Mouse (Mus musculus) liver, adult (tissue): ENCODE results near the gene Gm5447.

Experiments
- GATA4 ChIP-seq: IDR thresholded peaks from 2 replicates; pipeline ENCODE4 v1.6.1; 2014; ENCODE audit warnings: mild to moderate bottlenecking, low read length; ENCODE audit not compliant: insufficient replicate concordance

Gm5447 gene

GRCm38 (mm10) chr13:30973501-30974246, at the start of gene Gm5447, which contains the start of gene Exoc2:
Gene Gm5447, plus strand, starts transcription at chr13:30974204.
Gene Exoc2, minus strand, starts transcription at chr13:30974093.
- TF ChIP-seq GATA4 = no peak; the same call in 1 of the 2 replicates

GRCm38 (mm10) chr13:30924269-30924668, 49.7 kb upstream of the Gm5447 start:
- no peak for TF ChIP-seq GATA4

GRCm38 (mm10) chr13:30929119-30929518, 44.9 kb upstream of the Gm5447 start:
- TF ChIP-seq GATA4 = no peak

- no peak for TF ChIP-seq GATA4
Observed at GRCm38 (mm10) chr13:30931613-30932012, 42.4 kb upstream of the Gm5447 start.

- TF ChIP-seq GATA4 = no peak
Observed at GRCm38 (mm10) chr13:30932972-30933371, 41.0 kb upstream of the Gm5447 start.

GRCm38 (mm10) chr13:30945788-30946187, 28.2 kb upstream of the Gm5447 start:
- TF ChIP-seq GATA4 = no peak

- TF ChIP-seq GATA4 = no peak
Observed at GRCm38 (mm10) chr13:30947129-30947528, 26.9 kb upstream of the Gm5447 start.

GRCm38 (mm10) chr13:30947540-30947939, 26.5 kb upstream of the Gm5447 start, which contains the start of gene Hus1b:
Gene Hus1b, minus strand, starts transcription at chr13:30947759.
- no peak for TF ChIP-seq GATA4

GRCm38 (mm10) chr13:30949181-30949580, 24.8 kb upstream of the Gm5447 start:
- TF ChIP-seq GATA4 = no peak

GRCm38 (mm10) chr13:30952044-30952443, 22.0 kb upstream of the Gm5447 start:
- no peak for TF ChIP-seq GATA4

- TF ChIP-seq GATA4 = no peak
Observed at GRCm38 (mm10) chr13:30953580-30953979, 20.4 kb upstream of the Gm5447 start.

- no peak for TF ChIP-seq GATA4
Observed at GRCm38 (mm10) chr13:30960714-30961113, 13.3 kb upstream of the Gm5447 start.

- TF ChIP-seq GATA4 = no peak
Observed at GRCm38 (mm10) chr13:30961932-30962331, 12.1 kb upstream of the Gm5447 start.

GRCm38 (mm10) chr13:30966507-30966911, 7.5 kb upstream of the Gm5447 start:
- no peak for TF ChIP-seq GATA4

- no peak for TF ChIP-seq GATA4
Observed at GRCm38 (mm10) chr13:30968311-30968710, 5.7 kb upstream of the Gm5447 start.

- TF ChIP-seq GATA4 = no peak
Observed at GRCm38 (mm10) chr13:30971047-30971446, 3.0 kb upstream of the Gm5447 start.

- TF ChIP-seq GATA4 = no peak
Observed at GRCm38 (mm10) chr13:30972102-30972501, 1.9 kb upstream of the Gm5447 start.
